Mouse (Mus musculus) gastrocnemius, postnatal 25 days (tissue): ENCODE results near the gene AC170998.1. TPM values are rescaled to one million over a fixed set of nuclear protein-coding genes. Genes with fewer than 3 reads are reported as not detected.
A peak's percentile ranks its signal among the peaks of the same experiment; 100 is the strongest.
"Not testable (repeated sequence)": the region's sequence is repeated elsewhere in the genome, so short reads cannot be mapped to it uniquely, and the experiment has no call there.

Experiments used
- DNase-seq: peaks from one replicate; pipeline ENCODE4 v3.0.0; 2022
- total RNA-seq, 2 experiments: library from RNA; stranded (reverse); gene quantifications; 1 replicate in 1 of 2; 2 replicates in 1 of 2; pipeline ENCODE4 v1.2.3; 2021

AC170998.1 gene
- total RNA-seq, 2 experiments from 2014 or later, result 0.94 TPM; not detected in 1

GRCm38 (mm10) chr17:28760736-28761312, 34.9 kb downstream of the AC170998.1 start:
- DNase-seq, result no peak

DNA sequence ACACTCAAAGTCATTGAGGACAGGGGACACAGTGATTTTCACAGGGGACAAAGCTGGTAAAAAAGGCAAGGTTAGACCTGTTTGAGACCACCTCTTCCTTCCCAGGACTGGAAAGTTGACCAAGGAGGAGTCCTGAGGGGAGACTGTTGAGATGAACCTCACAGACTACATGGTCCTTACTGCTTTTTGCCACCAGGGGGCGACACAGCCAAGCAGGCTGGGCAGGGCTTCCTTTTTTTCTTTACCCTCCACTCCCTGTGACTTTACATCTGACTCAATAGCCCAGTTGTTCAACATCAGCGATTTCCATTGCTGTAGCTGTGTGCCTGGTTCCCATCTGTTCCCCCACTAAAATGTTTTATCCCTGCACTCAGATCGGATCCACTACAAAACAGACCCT, 36.0 kb downstream of the AC170998.1 start:
- peak; percentile 56 for DNase-seq

- no peak for DNase-seq
Measured at GRCm38 (mm10) chr17:28766203-28766602, 40.3 kb downstream of the AC170998.1 start.

- DNase-seq, result no peak
Measured at GRCm38 (mm10) chr17:28766781-28767515, 41.1 kb downstream of the AC170998.1 start.

- DNase-seq, result no peak
Measured at GRCm38 (mm10) chr17:28769121-28769874, 43.4 kb downstream of the AC170998.1 start, which contains the start of gene Mapk13. Mapk13 (plus strand) TSS chr17:28769297.

- DNase-seq, result no peak
Measured at GRCm38 (mm10) chr17:28769875-28770421, 44.1 kb downstream of the AC170998.1 start.

- no peak for DNase-seq
Measured at GRCm38 (mm10) chr17:28771289-28771688, 45.4 kb downstream of the AC170998.1 start.

- DNase-seq, result not testable (repeated sequence)
Measured at GRCm38 (mm10) chr17:28774303-28774702, 48.4 kb downstream of the AC170998.1 start.

DNA sequence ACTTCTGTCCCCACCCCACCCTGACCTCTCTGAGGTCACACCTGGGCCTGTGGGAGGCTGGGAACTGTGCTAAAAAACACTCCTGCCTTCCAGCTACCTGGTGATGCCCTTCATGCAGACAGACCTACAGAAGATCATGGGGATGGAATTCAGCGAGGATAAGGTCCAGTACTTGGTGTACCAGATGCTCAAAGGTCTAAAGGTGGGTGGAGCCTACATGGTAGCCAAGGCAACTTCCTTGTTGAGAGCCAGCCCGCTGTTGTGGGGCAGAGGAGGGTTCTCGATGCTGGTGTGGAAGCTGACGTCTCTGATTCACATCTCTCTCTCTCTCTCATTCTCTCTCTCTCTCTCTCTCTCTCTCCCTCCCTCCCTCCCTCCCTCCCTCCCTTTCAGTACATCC, 49.3 kb downstream of the AC170998.1 start:
- no peak for DNase-seq

Other genes starting within 250 kb of the AC170998.1 start
- gene Fkbp5, start 208.6 kb upstream of the AC170998.1 start, total RNA-seq, result 10 to 100 TPM; 61.0 to 63.6 TPM
- not detected for gene Armc12, start 195.3 kb upstream of the AC170998.1 start, total RNA-seq
- gene Clpsl2, start 176.7 kb upstream of the AC170998.1 start, total RNA-seq, result not detected
- not detected for gene Clps, start 165.3 kb upstream of the AC170998.1 start, total RNA-seq
- gene Lhfpl5, start 150.4 kb upstream of the AC170998.1 start, total RNA-seq, result not detected
- gene Srpk1, start 103.4 kb upstream of the AC170998.1 start, total RNA-seq, result 10 to 100 TPM; 25.0 to 31.4 TPM
- under 1 TPM in 1 of 2 experiments, not detected in 1; 0.27 TPM for gene Slc26a8, start 35.9 kb upstream of the AC170998.1 start, total RNA-seq
- 10 to 100 TPM; 68.0 to 81.3 TPM for gene Mapk14, start 34.8 kb upstream of the AC170998.1 start, total RNA-seq
- gene Mapk13, start 43.2 kb downstream of the AC170998.1 start, total RNA-seq, result under 1 TPM in 1 of 2 experiments, not detected in 1; 0.16 TPM
- 10 to 100 TPM; 12.1 to 12.3 TPM for gene Brpf3, start 75.0 kb downstream of the AC170998.1 start, total RNA-seq
- gene Pnpla1, start 132.3 kb downstream of the AC170998.1 start, total RNA-seq, result not detected
- gene 4930539E08Rik, start 189.2 kb downstream of the AC170998.1 start, total RNA-seq, result not detected
- not detected for gene Pxt1, start 217.8 kb downstream of the AC170998.1 start, total RNA-seq
- gene Kctd20, start 225.9 kb downstream of the AC170998.1 start, total RNA-seq, result 10 to 100 TPM; 25.9 to 34.0 TPM